Mouse (Mus musculus) 3134 (cell line): ENCODE data around the gene Unc13b.
"Not testable (repeated sequence)": the region's sequence is repeated elsewhere in the genome, so short reads cannot be mapped to it uniquely, and the experiment has no call there.

Experiments
- DNase-seq: peaks from one replicate; pipeline ENCODE4 v3.0.0-alpha.2; 2011; ENCODE audit warnings: low spot score; ENCODE audit not compliant: insufficient read length; ENCODE audit errors: extremely low read depth

Unc13b gene

DNA sequence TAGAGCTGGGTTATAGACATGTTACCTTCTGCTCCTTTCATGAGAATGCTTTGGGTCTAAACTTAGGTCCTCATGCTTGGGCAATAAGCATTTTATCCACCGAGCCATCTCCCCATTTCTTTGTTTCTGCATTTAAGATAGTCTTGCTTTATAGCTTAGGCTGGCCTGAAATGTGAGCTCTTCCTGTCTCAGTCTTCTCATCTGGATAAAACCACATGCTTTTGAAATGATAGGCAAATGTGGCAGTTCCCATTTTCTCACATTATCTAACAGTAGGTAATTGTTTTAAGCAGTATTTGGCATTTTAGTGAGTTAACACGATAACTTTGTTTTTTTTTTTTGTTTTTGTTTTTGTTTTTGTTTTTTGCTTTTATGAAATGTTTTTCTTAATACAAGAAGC, 31.2 kb downstream of the Unc13b start:
- no peak for DNase-seq

DNA sequence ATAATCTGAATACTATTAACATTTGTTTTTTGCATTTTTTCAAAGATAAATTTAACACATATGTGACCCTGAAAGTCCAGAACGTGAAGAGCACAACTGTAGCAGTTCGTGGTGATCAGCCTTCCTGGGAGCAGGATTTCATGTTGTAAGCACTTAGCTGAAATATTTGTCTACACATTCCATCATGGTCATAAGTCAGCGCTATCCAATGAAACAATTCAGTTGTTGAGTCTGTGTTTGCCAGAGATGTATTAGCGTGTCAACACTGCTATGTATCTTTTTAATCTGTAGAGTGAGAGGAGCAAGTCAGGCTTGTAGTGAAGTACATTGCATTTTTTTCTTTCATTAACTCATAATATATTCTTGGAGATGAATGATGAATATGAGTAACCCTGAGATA, 32.4 kb downstream of the Unc13b start:
- DNase-seq: no peak

GRCm38 (mm10) chr4:43113491-43113890, 54.7 kb downstream of the Unc13b start:
- DNase-seq: no peak

DNA sequence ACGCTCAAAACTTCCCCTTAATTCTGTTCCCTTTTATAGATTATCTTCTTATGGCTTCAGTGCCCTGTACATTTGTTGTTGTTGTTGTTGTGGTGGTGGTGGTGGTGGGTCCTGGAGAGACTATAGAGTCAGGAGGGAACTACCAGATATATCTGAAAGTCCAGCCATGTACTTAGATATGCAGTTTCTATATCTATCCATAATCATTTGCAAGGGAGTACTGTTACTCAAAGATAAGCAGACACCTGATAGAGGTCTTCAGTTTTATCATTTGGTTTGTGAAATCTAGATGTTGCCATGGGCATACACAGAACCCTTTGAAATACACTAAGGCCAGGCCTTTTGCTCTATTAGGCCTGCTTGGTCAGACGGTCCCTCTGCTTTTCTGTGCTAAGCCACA, 55.8 kb downstream of the Unc13b start:
- no peak for DNase-seq

DNA sequence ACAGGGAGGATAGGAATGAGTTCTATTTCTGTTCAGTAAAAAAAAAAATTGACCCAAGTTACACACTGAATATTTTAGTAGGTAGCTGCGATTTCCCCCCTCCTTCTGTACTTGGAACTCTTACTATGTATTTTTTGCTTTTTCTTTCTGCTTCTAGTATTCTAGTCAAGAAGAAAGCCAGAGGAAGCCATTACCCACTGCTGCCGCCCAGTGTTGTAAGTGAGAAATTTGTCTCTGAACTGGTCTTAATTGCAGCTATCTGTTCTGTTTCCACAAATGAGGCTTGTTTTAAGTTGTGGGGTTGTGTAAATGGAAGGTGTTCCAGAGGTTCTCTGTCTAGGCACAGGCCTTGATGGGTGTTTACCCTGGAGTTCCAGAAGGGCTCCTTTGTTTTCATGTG, 56.2 kb downstream of the Unc13b start:
- DNase-seq: peak; percentile 13

DNA sequence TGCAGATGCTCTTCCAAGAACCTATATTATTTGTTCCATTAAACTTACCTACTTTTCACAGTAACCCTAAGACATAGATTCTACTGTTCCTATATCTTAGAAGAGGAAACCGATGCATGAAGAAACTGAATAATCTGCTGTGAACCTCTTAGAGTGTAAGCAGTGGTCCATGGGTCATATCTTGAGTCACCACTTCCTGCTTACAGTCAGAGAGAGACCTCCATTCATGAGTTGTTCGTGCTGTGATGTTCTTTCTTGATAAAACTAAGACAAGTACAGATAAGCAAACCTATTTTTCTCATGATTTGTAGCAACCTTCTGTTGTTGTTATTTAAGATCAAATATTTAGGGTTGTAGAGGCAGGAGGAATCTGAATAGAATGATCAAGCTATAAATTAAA, 57.5 kb downstream of the Unc13b start:
- no peak for DNase-seq

DNA sequence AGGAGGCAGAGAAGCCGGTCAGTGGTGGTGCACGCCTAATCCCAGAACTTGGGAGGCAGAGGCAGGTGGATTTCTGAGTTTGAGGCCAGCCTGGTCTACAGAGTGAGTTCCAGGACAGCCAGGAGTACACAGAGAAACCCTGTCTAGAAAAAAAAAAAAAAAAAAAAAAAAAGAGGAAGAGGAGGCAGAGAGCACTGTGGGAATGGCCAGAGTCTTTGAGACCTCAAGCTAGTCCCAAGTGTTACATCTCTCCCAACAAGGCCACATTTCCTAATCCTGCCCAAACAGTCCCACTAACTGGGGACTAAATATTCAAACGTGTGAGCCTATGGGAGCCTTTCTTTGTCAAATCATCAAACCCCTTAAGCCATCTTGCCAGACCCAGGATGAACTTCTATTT, 71.0 kb downstream of the Unc13b start:
- no peak for DNase-seq

DNA sequence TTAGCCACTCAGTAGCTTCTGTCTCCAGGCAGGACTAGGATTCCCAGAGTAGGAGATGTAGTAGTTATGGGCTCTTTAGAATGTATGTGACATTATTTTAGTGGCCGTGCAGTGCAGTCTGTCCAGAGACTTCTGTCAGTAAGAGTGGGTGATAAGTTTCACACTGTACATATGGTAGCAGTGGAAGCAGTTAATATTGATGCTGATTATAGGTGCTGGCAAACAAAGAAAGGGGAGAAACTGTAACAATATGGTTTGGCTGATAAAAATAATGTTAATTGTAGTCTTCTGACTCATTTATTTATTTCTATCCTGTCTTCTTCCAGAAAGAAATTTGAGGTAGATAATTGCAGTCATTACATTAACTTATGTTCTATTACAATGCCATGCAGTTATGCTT, 83.9 kb downstream of the Unc13b start:
- no peak for DNase-seq

- DNase-seq: not testable (repeated sequence)
Observed at GRCm38 (mm10) chr4:43152413-43152812, 93.7 kb downstream of the Unc13b start.

DNA sequence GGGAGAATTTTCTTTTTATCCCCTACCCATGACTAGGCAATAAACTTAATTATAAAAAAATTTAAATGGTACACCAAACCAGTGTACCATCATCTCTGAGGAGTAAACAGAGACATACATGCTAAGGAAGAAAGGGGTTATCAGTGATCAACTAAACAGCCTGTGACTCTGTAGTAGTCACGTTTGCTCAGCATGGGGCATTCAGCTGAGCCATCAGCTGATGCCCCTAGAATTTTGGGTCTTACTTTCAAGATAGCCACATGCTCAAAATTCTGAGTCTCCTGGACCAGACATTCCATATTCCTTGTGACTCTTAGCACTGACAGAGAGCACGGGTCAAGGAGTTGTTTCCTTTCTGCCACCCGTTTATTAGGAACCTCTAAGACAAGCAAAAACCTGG, 101.3 kb downstream of the Unc13b start:
- DNase-seq: no peak

- DNase-seq: no peak
Observed at GRCm38 (mm10) chr4:43161124-43161657, 102.4 kb downstream of the Unc13b start.

DNA sequence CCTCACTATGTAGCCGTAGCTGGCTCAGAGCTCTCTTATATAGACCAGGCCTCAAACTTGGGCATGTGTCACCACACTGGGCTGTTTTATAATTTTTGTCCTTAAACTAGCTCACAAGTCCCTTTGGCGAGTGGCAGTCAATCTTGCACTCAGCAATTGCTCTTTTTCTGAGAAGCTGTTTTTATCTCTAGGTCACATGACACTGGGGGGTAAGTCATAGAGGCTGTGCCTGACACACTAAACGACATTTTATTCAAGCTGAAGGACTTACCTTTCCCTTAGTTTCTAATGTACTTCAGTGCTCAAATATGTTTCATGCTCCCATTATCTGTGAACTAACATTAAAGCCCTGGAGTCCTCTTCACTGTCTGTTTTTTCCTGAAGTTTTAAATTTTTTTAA, 104.5 kb downstream of the Unc13b start:
- DNase-seq: no peak

DNA sequence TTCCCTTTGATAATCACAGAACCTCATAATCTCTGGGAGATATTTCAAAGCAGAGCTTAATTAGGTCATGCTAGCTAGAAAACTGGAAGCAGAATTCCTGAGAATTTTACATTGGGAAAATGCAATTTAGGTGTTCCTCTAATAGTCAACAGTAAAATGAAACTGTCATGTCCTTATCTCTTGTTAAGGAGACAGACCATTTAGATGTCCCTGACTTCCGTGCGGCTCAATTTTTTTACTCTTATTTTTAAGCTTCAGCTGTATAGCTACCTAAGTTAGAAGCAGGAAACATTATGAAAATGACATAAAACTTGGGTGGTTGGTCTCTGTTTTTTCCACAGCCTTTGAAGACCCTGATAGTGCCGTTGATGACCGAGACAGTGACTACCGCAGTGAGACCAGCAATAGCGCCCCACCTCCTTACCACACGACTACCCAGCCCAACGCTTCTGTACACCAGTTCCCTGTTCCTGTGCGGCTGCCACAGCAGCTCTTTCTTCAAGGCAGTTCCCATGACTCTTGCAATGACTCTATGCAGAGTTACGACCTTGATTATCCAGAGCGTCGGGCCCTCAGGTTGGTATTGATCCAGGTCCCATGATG, 106.8 kb downstream of the Unc13b start:
- DNase-seq: no peak

DNA sequence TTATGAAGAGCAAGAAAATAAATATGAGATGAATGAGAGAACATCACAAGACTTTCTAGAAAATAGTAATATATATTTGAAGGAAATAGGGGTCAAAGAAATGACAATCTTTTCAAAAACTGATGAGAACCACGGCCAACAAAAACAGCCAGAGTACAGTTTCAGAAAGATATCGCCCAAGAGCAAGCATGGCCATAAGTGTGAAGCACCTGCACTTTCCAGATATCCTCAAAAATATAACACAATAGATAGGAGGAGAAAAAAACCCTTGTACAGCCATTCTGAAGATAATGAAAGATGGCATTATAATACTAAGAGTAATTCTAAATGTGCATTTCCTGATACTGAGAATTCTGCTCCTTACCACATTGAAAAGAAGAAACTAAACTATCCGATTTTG, 111.3 kb downstream of the Unc13b start:
- DNase-seq: no peak

- no peak for DNase-seq
Observed at GRCm38 (mm10) chr4:43177126-43177525, 118.4 kb downstream of the Unc13b start.

DNA sequence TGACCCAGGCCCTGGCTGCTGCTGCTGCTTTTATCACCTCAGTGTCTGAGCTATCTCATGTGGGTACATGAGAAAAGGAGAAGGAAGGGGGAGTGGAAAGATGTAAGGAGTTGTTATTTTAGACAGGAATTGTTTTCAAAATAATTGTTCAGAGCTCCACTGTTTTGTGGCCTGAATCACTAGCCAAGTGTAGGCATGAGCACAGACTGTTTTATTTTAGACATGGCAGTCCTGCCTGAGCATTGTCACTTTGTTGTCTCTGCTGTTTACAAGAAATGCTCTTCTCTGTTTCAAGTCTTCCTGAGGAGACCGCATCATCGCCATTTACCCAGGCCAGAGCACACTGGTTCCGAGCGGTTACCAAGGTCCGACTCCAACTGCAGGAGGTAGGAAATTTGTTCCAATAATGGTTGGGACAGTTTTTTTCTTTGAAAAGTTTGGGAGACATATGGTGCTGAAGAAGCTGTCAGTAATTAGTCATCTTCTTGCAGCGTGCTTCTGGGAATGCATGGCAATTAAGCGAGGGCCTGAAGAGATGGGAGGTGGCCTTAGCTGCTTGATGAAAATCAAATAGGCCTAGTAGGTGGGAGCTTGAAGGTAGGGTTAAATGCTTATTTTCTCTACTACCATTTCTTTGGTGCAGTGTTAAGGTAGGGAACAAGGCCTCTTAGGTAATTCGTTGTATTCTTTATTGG, 123.9 kb downstream of the Unc13b start:
- no peak for DNase-seq

DNA sequence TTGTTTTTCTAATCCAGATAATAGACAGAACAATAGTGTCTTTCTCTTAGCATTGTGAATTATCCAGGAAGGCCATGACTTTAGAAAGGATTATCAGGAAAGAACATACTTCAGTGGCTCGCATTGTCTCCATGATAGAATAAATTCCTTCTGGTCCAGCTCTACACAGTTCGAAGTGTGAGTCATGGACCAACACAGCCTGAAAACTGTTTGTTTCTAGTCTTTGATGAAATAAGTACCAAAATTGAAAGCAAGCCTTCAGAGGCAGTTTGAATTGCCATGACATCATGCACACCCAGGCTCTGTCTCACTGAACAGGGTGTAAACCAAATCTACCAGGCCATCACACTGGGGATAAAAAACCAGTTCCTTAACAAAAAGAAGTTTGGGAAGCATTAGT, 128.7 kb downstream of the Unc13b start:
- DNase-seq: no peak

GRCm38 (mm10) chr4:43189381-43189780, 130.6 kb downstream of the Unc13b start:
- no peak for DNase-seq

- DNase-seq: no peak
Observed at GRCm38 (mm10) chr4:43204946-43205345, 146.2 kb downstream of the Unc13b start.

GRCm38 (mm10) chr4:43205571-43205970, 146.8 kb downstream of the Unc13b start:
- DNase-seq: no peak

- DNase-seq: no peak
Observed at GRCm38 (mm10) chr4:43206989-43207388, 148.2 kb downstream of the Unc13b start.

DNA sequence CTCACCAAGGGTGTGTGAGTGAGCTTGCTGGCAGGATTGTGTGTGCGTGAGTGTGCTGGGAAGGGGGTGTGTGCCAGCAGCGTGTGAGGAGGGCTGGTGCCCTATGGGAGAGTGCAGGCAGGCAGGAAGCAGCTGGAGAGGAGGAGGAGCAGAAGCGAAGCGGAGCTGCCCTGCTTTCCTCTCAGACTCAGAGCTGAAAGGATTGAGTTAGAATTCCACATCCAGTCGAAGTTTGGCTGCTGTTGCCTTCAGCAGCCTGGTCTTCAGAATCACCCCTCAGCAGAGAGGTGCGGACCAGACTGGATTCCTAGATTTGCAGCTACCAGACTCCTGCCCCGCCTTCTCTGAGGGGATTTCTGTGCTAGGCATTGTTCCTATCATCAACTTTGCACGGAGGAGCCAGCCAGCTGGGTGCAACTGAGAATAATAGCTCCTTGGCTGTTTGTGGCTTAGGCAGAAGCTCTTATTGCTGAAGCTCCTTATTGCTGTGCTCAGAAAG, 150.4 kb downstream of the Unc13b start:
- peak; percentile 7 for DNase-seq
